Mouse (Mus musculus) frontal cortex, adult 2 months (tissue): ENCODE results near the gene Gmpr2. TPM values are rescaled to one million over a fixed set of nuclear protein-coding genes. Genes with fewer than 3 reads are reported as not detected.

Experiments
- DNase-seq, 2 experiments: peaks; one replicate each; pipeline ENCODE4 v3.0.0; 2022; ENCODE audit warnings: low spot score in 1 of 2; ENCODE audit errors: extremely low spot score in 1 of 2
- polyA plus RNA-seq: library from polyadenylated mRNA; depleted of rRNA; stranded (reverse); fragments of >200 nt; gene quantifications from 2 replicates; pipeline ENCODE4 v1.2.3, GENCODE M21; 2012; rRNA removed

Gmpr2 gene
- polyA plus RNA-seq, result 30.6 and 33.0 TPM in 2 replicates

DNA sequence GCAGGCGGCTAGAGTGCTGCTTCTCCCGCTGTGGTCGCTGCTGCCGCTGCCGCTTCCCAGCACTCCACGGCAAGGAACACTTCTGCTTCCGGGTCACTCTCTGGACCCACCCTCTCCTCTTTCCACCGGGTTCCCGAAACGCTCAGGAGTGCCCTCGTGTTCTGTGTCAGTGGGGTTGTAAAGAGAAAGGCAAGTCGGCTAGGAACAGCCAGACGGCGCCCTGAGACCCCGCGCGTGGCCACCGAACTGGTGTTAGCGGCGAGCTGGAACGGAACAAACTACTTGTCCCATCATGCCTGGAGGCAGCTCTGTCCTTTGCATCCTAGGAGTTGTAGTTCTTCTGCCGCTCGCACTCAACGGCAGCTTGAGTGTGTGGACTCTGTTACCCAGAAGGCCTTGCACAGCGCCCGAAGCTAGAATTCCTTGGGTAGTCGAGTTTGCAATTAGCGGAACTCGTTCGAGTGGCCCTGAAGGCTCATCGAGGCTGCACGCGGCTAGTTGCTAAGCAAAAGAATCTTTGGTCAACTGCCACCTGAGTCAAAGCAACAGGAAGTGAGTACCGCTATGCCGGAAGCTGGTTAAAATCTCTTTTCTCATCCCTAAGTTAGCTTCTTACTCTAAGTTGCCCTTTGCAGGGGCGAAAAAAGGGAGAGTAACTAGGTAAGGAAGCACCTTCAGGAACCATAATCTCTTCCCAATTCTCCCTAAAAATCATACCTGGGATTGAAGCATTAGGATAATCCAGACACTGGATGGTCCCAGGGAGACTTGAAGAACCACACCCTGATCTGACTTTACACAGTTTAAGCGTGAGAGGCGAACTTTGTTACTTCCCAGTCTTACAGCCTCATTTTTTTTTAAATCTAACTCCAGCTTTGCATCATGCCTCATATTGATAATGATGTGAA is at the start of gene Gmpr2, which contains the start of gene Nedd8:
Gmpr2 (plus strand) TSS at position 109 of the 908 bp plus-strand sequence.
Nedd8 (minus strand) TSS at position 292 of the 908 bp plus-strand sequence.
- DNase-seq, result peak; percentile 96

DNA sequence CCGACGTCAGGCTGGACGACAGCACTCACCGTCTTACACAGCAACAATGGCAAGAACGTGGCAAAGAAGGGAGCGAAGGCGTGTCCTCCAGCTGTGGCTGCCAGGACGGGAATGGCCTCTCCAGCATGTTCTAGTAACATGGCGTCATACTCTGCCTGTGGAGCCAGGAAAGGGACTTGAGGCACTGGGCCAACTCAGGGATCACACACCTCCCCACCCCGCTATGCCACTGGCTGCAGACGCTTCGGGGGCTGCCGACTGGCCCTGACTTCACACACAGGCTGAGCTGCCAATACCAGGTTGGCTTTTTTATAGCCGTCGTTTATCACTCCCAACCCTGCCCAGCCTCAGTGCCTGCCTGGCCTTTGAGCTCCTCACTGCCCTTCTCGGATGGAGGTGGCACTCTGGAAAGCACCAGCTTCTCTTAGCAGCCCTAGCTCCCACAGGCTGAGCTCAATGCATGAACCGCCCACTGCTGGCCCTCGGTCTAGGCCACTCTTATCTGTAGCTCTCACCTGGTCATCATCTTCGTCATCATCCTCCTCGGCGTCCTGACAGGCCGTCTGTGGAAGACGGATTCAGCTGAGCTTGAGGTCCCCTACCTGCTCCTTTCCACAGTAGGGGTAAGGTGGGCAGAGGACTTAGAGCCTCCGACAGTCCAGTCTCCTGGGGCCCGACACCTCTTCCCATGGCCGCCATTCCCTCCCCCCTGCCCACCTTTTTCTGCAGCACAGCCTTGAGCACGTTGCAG is 43.5 kb upstream of the Gmpr2 start:
- no peak for DNase-seq

DNA sequence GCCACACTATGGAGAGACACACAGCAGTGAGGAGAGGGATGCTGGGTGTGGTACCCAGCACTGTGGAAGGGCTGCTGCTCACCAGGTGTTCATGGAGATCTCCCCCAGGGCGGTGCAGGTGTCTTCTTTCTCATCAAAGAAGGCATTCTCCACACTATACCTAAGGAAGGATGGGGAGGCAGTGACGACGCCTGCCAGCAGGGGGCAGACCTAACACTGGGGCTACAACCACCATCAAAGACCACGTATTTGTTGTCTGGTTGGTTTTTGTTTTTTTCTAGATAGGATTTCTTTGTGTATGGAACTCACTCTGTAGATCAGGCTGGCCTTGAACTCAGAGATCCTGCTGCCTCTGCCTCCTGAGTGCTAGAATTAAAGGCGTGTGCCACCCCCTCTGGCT is 42.4 kb upstream of the Gmpr2 start:
- DNase-seq, result peak in 1 of 2 experiments; percentile 54

DNA sequence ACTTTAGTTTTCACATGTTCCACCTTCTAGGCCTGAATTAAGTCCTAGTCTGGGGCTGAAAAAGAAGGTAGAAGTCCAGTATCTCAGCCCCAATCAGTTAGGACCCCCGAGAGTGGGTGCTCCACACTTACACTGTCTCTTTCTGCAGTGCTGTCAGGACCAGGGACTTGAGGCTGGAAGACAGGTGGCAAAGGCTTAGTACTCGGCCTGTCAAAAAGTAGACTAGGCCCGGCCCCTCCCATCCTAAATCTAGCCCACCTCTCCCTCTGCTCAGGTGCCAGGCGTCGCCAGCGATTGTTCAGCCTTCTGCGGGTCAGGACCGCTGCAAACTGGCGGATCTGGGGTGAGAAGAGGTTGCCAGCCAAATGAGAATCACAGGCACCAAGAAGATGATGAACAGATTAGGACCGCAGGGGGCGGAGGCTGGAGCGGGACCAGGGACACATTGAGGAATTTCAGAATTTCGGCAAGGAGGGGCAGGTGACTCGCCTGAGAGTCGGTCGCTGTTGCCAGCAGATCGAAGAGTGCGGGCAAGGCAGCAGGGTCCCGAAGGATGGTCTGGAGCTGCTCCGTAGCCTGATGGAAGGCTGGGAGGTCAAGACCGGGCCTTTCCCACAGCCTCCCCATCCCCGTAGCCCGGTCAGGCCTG is 36.7 kb upstream of the Gmpr2 start:
- DNase-seq, result peak in 1 of 2 experiments; percentile 25

DNA sequence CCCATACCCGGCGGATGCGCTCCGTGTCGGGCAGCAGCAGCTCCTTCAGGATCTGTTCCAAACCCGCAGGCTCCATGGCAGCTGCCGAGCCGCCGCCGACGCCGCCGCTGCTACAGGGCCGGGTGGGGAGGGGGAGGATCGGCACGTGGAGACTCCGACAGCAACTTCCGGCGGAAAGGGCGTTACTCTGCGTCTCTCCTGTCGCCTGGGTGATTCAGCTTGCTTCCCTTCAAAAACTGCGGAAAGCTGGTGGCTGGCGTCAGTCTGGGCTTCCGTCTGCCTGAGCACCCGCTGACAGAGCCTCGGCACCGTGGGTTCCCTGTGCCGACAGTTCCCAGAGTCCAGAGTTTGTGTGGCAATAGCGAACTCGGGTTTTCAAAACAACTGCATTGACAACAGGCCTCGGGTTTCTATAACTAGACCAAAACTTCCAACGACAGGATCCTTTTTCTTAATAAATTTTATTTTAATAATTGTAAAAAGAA is 36.2 kb upstream of the Gmpr2 start, which contains the start of gene Ipo4:
Ipo4 (minus strand) TSS at position 435 of the 485 bp plus-strand sequence.
- peak; percentile 85 to 93 for DNase-seq

DNA sequence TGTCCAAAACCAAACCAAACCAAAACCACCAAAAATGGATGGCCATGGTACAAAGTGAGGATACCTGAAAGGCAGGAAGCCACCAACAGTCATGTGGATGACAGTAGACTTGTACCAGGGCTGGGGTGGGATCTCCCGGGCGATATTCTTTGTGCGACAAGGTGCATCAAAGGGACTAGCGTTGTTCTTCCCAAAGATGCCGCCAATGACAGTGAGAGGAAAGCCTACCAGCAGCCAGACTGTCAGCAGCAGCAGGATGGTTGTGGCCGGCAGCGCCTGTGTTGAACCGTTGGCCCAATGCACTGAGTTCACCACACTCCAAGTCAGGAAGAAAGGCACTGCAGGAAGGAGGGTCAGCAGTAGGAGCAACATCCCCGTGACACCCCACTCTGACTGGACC is 33.9 kb upstream of the Gmpr2 start, which contains the start of gene Gm49378:
Gm49378 (minus strand) TSS at position 101 of the 400 bp plus-strand sequence.
- no peak for DNase-seq

DNA sequence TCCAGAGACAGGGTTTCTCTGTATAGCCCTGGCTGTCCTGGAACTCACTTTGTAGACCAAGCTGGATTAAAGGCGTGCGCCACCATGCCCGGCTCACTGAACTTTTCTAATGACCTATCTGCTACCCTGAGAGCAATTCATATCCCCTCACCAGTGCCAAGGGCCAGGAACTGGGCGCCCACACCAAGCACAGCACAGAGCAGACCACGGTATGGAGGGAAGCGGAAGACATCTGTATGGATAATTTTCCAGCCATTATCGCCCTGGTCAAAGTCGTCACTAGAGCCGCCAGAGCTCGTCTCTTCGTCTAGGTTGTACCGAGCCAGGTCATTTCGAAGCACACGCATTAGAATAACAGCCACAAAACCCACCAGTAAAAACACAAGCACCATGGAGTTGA is 30.9 kb upstream of the Gmpr2 start:
- DNase-seq, result no peak

DNA sequence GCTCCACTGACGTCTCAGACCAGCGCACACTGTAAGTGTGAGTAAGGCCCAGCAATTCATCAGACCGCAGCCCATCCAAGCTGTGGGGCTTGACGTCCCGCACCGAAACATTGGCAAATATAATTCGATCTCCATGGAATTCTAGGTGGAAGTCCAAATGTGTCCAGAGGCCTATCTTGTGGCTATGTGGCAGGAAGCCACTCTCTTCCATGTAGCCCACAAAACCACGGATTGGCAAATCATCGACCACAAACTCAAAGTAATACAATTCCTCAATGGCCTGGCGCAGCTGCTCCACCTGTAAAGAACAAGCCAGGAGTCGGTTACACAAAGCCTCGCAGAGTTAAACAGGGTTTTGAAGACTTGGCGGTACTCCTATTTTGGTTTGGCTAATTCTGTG is 30.4 kb upstream of the Gmpr2 start:
- no peak for DNase-seq

DNA sequence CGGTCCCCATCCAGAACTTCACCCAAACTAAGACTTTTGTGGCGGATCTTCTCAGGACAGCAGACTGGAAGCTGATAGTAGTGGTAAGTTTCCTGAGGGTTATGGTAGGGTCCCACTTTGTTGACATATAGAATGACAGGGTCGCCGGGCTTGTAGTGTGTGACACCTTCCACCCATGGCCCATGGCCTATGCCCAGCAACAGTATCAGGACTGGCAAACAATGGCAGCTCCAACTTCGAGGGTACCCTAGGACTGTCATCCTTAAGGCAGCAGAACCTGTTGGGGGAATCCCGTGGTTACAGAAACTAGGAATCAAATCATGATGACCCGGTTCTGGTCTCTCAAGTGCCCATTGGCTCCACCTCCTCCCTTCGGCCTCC is 29.1 kb upstream of the Gmpr2 start:
- DNase-seq, result no peak

DNA sequence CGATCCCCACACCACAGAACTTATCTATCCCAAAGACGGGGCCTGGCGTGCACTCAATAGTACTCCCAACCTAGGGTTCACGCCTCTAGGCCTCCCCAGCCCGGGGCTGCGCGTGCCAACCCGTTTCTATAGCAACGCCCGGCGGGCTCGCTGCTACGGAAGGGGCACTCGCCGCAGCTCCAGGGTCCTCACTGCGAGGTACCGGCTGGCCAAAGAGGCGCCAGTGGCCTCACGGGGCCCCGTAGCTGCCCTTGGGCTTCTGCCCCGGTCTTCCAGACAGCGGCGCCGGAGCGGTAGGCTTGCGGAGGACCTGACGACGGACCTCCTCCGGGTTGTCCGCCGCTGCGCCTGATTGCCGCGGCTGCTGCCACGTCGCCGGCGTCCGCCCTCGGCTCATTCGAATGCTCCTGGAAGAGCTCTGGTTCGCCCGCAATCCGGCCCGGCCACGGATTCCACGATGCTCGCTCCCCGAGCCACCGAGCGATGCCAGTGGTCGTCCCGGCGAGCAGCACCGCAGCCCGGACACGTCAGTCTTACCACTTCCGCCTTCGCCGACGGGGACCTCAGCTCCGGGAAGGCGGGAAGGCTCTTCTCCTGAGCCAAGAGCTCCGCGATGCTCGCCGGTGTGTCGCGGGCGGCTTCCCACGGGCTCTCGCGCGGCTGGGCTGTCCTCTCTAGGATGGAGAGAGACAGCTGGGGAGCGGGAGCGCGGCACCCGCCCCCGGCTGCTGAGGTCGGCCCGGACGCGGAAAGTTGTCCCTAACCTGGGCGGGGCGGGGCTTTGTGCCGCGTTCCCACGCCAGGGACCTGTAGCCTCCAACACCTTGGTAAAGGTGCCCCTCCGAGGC is 28.5 kb upstream of the Gmpr2 start, which contains the start of gene Tm9sf1:
Tm9sf1 (minus strand) TSS at position 747 of the 848 bp plus-strand sequence.
- DNase-seq, result peak; percentile 59 to 83

DNA sequence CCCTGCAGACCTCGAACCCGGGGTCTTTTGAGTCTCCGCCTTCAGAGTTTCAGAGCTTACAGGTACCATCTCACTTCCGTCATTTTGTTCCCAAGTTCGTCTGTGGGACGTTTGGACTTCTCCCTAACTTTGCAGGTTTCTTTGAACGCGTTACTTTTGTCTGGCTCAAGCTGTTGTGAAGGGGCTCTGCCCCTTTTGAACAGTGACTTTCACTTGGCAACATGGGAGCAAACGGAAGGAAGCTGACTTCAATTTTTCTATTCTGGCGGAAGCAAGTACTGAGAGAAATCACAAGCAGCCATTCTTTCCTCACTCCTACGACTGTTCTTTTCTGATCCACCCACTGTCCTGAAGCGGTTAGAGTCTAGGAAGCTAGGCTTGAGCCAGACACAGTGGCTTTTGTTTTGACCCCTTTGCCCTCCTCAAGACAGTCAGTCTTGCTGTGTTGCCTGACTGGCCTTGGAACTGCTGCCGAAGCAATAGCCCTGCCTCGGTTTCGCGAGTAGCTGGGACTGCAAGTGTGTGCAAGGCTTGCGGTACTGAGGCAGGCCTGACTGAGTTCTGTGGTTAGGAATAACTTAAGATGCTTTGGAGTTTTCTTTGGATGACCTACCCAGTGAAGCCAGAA is 27.4 kb upstream of the Gmpr2 start:
- no peak for DNase-seq

DNA sequence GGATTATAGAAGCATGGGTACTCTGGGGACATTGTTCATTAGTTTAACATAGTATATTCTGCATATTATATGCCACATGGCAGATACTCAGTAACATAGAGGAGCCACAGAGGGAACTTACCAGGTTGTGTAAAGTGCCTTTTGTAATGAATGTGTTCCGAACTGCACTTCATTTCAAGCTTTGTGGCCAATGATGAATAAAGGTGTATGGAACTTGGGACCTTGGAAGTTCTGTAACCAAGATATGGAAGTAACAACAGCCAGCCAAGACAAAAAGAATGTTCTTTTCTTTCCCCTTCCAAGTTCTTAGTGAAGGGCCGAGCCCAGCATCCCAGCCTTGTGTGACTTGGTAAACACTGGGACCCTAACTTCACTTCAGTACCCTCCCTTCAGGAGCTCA is 21.9 kb upstream of the Gmpr2 start, which contains the start of gene Tssk4:
Tssk4 (plus strand) TSS at position 301 of the 400 bp plus-strand sequence.
- DNase-seq, result no peak

DNA sequence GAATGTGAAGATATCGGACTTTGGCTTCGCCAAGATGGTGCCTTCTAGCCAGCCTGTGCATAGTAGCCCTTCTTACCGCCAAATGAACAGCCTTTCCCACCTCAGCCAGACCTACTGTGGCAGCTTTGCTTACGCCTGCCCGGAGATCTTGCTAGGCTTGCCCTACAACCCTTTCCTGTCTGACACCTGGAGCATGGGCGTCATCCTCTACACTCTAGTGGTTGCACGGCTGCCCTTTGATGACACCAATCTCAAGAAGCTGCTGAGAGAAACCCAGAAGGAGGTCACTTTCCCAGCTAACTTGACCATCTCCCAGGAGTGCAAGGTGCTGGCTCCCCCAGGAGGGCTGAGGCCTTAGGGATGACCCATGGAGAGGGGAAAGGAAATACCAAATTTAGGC is 20.2 kb upstream of the Gmpr2 start:
- DNase-seq, result no peak

DNA sequence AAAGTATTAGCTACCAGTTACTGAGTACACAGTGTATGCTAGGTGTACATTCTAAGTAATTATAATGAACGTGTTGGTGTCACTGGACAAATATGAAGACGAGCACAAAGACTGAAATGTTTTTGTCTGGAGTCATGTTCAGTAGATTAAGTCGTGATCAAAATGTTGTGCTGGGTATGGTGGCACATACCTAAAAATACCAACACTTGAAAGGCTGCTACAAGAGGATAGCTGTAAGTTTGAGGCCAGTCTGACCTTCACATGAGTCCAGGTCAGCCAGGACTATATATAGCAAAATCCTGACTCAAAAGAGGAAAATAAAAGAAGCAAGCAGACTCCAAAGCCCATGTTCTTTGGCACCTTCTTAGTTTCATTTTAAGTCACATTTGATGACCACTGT is 14.8 kb upstream of the Gmpr2 start:
- DNase-seq, result no peak

DNA sequence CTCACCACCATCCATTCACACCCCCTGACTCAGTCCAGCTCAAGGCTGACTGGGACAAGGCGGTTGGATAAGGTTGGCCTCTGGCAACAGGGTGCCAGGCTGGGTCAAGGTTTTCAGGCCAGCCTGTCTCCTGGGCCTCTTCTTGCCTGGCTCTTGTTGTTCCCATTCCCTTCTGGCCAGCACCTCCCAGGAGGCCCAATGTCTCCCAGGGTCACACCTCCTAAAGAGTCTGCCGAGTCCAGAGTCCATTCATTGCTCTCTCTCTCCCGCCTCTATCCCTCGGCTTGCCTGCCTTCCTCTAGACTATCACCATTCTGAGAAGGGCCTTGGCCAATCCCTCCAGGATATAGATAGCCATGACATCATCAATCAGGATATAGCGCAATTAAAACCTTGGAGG is 13.7 kb upstream of the Gmpr2 start:
- no peak for DNase-seq

DNA sequence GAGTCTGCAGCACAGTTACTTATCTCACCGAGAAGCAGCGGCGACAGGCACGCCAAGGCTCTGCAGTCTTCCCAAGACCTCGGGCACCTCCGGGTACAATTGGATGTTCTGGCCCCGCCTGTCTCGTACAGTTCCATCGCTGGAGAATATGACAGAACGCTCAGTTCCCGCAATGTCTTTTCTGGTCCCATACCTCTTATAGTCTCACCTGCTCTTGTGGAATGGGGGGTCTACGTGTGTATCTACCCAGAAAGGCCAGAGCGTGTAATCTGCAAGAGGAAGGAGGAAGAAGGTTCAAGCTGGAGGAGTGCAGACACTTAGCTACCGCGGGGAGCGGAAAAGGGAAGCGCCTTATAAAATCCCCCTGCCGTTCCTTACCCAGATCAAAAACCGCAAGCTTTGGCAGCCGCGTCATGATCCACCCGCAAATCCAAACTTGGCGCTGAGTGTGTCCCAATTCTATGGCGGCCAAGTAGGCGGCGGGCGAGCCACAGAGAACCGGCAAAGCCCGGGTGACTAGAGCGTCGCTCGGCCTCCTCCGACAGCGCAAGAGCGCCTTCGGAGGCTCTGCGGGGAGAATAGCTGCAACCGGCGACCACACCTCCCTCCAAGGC is 11.7 kb upstream of the Gmpr2 start, which contains the start of gene Mdp1:
Mdp1 (minus strand) TSS at position 549 of the 614 bp plus-strand sequence.
- DNase-seq, result peak; percentile 66 to 87

DNA sequence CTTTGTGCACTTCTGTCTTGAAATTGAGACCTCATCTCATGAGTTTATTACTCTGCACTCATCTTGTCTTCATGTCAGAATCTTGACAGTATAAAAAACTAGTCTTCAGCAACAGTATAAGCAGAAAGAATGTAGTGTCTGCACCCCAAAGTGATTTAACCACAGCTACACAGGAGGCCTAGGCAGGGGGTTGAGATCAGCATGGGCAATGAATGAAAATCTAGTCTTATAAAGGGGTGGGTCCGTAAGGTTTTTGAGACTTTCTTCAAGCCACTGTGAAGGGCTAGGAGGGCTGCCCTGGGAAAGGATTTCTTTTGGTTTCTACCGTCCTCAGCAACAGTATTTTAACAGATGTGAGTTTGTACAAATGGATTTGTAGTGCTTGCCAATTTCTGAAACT is 11.1 kb upstream of the Gmpr2 start:
- DNase-seq, result no peak

DNA sequence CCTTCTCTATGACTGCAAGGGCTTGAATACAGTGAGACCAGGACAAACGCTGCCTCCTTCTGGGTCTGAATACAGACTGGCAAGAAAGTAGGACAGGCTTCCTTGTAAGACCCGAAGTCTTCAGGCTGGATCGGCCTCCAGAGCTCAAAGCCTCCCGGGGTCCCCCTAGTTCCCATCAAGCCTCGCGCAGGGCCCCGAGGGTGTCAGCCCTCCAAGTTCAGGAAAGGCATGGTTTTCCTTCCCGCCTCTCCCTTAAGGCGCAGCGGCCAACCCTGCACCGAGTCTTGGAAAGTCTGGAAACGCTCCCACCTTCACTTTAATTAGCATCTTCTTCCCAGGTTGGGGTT is 282 bp upstream of the Gmpr2 start:
- DNase-seq, result peak in 1 of 2 experiments; percentile 44

DNA sequence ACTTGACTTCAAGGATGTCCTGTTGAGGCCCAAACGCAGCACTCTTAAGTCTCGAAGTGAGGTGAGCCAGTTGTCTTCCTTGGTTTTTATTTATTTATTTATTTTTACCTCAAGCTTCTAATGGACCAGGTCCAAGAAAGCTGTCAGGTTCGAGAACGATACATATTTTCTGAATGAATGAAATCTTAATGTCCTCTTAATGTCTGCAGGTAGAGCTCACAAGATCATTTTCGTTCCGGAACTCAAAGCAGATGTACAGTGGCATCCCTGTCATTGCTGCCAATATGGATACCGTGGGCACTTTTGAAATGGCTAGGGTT is 960 bp downstream of the Gmpr2 start:
- DNase-seq, result no peak
